Mouse (Mus musculus) adrenal gland, postnatal 14 days (tissue): ENCODE results near the gene Gm20388. TPM values are rescaled to one million over a fixed set of nuclear protein-coding genes. Genes with fewer than 3 reads are reported as not detected.

Experiments
- DNase-seq: peaks from one replicate; pipeline ENCODE4 v3.0.0; 2021; ENCODE audit warnings: mixed read lengths
- total RNA-seq: library from RNA; stranded (reverse); gene quantifications from 2 replicates; pipeline ENCODE4 v1.2.3, GENCODE M21; 2021

Gene Gm20388
- total RNA-seq, 1 experiment from 2014 or later, result 17.6 TPM

DNA sequence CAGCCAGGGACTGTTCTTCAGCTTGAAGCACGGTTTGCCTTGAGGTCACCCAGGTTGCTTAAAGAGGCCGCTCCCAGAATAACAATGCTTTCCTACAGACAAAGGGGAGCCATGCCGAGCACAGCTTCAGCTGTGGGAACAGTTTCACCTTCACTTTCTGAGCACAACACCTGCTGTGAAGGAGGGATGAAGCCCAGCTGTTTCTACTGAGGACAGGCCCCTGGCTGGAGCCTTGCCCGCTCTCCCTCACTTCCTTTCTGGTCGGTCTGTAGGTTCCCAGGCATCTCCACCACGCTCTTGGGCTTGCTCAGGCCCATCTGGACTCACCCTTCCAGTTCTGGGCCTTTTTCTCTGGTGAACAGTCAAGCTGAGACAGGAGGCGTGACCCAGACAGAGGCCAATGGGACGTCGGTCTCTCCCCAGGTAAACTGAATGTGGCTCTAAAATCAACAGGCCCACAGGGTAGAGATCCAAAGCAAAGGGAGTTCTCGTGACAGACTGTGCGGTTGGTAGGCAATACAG, 4177.5 kb downstream of the Gm20388 start:
- DNase-seq, result no peak

DNA sequence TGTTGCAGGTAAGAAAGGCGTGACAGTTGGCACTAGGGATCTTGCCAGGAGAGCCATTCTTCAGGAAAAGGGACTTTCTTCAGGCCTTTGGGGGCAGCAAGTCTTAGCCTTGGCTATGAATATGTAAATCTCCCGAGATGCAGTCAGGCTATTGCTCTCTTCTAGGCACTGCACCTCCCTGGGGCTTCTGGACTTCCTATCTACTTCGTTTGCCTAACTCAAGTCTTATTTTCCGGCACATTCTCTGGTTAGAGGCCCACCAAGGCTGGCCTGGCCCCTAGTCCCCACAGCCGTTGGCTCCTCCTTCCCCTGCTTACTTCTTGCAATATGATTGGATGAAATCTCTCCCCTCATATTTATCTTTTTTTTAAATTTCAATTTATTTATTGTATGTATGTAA, 4178.4 kb downstream of the Gm20388 start:
- DNase-seq, result no peak

DNA sequence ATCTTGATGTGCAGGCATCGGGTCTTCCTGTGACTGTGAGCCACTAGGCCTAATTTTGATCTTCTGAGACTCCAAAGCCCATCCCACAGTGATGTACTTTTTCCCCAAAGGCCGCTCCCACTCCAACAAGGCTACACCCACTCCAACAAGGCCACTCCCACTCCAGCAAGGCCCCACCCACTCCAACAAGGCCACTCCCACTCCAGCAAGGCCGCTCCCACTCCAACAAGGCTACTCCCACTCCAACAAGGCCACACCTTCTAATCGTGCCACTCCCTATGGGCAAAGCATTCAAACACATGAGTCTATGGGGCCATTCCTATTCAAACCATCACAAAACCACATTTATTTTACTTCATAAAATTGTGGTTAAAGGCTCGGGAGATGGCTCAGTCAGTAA, 4179.8 kb downstream of the Gm20388 start:
- DNase-seq, result no peak

DNA sequence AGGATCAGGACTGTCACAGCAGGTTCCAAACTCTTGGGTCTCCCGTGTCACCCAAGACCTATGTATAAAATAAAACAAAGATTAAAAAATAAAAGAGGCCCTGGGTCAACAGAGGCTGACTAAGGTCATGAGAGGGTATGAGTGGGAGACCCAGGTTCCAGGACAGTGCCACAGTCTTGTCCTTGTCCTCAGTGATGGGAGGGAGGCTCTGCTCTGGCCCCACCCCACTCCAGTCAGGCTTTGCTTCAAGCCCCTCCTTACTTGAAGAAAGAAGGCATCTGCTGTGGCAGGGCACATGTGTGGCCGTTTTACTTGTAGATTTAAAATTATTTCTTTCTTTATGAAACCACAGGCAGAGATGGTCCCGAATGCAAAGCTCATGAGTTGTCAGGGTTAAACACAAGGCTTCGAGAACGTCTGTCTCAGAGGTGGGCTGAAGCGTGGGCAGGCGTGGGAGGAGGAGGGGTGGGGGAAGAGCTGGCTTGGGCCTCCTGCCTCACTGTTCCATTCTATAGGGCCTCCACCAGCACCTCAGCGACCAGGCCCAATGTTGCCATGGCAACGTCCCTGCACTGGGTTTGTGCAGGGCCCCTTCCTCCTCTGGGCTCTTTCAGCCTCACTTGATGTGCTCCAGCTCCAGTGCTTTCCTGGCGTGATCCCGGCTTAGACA, 4188.4 kb downstream of the Gm20388 start:
- no peak for DNase-seq

DNA sequence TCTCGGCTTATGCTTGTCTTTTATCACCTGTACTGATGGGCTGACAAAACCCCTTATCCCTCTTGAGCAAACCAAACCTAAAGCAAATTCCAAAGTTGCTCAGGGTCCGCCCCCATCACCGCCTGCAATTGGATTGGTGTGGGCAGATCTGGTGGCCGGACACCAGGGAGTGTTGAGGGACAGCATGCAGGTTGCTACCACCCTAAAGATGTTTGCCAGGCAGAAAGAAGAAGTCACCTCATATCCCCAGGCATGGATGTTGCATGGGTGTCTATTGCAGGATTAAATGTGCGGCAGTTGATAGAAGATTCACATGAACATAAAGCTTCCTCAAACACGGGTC, 4189.0 kb downstream of the Gm20388 start:
- no peak for DNase-seq

DNA sequence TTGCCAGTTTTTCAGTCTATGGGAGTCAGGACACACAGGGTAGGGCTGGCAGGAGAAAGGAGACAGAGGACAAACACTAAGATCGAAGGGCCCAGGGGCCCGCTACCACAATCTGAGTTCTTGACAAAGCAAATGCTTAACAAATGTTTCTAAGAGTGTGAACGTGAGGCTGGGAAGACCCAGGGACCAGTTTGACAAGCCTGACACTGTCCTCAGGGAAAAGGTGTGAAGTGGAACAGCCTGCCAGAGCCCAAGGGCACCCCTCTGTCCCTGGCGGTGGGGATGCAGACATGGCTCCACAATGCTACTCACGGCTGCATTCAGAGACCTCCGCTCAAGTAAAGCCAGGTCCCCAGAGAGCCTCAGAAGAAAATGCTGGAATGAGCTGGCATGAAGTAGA, 4195.2 kb downstream of the Gm20388 start:
- DNase-seq, result no peak

DNA sequence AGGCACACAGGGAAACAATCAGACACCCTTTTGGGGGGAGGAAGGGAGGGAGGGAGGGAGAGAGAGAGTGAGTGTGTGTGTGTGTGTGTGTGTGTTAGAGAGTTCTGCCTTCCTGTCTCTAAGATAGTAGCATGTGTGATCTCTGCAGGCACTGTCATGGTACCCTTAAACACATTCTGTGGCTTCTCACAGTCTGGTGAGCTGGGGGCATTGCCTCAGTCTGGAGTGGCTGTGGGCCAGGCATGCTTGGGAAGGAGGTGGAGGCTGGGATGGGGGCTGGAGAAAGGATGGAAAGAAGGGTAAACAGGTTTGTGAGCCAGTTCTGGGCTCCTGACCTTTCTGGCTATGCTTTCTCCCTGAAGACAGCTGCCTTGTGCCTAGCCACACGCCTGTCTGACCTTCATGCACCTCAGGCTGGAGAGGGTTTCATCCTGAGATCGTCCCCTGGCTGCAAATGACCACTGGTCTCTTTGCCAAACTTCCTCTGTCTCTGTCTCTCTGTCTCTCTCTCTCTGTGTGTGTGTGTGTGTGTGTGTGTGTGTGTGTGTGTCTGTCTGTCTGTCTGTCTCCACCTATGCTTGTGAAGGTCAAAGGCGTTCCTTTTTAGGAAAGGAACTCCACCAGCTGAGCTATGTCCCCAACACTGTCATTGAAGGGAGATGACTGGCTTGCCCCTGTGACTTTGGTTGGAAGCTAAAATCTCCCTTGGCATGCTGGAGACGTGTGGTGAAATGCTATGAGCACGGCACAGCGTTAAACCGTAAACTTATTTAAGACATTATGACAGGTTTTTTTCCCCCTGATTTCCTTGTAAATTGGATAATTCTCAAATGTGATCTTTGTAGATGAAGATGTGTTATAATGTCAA, 4195.9 kb downstream of the Gm20388 start:
- DNase-seq, result peak; percentile 10

DNA sequence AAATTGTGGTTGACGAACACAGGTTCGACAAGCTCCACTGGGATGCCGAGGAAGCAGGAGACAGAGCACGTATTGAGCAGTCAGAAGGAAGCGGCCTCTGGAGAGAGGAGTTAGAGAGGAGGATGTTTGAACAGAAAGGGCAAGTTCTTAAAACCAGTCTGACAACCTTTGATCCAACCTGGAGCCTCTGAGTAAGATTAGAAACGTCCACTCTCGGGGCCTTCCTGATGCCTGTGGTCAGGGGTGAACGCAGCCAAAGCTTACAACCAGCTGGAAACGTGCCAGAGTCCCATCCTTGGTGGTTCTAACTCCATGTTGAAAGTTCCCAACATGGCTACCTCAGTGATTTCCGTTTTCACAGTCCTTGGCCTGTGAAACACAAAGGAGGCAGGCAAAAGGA, 4202.5 kb downstream of the Gm20388 start:
- DNase-seq, result peak; percentile 28

DNA sequence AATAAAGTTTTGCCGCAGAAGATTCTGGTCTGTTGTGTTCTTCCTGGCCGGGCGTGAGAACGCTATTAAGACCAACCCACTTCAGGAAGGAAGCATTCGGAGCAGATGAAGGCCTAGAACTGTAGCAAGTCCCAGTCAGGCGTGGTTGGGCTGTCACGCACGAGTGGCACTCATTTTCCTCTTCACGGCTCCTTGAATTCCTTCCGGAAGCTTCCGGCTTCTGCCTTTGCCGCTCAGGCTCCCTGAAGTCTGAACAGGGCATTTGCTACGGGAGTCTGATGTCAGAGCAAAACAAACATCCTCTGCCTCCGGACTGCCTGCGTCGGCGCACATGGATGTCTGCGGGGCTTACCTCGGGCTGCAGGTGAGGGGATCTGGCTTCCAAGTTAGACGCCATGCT, 4214.6 kb downstream of the Gm20388 start:
- no peak for DNase-seq

DNA sequence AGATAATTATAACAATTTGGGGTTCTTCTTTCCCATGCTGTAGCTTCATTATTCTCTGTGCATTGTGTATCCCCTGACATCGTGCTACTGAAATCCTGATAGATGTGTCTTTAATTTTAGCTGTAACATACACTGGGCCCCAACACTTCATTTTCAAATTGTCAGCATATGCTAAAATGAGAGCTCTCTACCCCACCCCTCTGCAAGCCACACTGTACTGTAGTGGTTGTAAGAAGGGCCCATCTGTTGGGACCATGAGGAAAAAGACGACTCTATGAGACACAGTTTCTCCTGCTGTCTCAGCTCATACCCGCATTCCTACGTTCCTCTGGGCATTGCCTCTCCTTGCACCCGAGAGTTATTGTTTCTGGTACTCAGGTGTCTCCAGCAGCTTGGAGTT, 4226.6 kb downstream of the Gm20388 start:
- DNase-seq, result no peak

DNA sequence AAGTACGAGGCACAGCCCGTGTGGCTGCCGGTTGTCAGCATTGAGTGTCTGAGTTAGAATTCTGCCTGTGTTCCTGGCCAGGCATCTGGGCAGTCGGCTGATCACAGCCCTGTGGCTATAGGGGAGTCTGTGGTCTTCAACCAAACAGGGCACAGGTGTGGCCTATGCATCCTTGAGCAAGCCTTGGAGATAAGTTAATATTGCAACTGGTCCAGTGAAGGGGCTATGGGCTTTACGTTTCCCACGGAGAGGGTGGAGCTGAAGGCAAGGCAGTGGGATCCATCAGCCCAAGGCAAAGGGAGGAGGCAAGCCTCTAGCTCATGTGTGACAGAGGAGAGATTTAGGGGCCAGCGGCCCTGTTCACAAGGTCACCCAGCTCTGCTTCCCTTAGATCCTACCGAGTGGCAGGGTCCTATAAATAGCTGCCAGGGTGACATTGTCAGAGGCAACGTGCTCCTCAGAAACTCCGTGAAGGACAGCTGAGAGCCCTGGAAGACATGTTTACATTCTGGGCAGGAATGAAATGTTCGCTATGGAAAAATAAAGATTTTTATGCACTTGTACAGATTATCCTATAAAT, 4229.7 kb downstream of the Gm20388 start:
- peak; percentile 59 for DNase-seq

DNA sequence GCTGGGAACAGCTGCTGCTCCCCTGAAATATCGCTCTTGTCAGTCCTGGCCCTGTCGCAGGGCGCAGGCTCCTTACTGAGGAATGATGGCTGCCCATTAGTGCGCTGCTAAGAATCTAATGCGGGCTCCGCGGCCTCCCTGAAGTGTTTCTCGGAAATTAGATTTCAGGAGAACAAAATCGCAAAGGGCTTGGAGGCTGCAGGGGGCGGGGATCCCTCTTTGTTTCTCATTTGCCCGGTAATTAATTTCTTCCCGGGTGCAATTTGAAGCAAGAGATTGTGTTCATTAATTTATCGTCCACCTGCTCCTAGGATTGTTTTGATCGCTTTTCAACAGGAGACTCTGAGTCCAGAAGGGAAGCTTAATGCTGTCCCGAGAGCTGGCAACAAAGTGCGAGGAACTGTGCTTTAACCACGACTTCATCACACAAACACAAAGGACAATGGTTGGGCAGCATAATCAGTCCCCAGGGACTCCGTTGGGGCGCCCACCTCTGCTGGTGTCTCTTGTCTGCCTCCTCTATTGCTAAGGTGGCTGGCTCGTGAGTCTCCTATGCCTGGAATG, 4230.3 kb downstream of the Gm20388 start:
- DNase-seq, result no peak

DNA sequence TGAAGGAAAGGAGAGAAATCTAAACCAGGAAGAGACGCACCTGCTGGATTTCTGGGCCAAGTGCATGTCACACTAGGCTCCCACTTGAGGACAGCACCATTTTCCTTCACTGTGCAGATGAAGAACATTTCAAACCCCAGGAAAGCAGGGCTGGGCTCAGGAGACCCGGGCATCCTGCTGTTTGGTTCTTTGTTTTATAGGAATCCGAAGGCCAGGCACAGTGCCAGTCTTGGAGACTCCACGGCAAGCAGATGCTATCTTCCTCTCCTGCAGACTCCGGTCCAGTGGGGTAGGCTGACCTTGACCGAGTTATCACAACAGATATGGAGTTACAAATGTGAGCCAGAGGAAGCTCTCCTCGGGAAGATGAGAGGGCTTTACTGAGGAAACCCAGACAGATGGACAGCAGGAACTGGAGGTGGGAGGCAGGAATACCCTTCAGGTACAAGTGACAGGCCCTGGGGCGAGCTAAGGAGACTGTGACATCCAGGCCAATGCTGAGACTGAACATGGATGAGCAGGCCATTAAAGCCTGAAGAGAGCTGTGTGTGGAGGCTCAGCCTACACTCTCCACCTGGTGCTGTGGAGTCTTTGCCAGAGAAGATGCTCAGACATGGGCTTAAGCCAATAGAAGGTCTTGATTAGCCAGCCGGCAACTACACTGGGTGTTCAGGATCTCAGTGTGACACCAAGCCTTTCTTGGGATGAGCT, 4231.2 kb downstream of the Gm20388 start:
- peak; percentile 69 for DNase-seq

DNA sequence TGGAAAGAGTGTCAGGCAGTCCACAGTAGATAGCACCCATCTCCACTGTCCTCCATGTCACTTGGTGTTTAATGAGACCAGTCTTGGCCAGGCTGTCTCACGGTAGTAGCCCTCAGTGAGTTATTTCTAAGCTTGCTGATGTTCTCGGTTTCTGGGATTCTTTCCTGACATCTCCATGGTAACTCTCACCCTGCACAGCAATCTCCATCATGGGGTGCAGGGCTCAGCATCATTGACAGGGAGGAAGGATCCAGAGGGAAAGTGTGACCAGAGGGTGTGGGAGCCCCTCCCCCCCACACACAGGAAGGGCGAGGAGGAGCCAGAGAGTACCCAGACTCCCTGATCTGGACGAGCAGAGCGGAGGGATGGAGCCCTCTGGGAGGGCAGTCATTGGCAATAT, 4232.4 kb downstream of the Gm20388 start:
- no peak for DNase-seq

DNA sequence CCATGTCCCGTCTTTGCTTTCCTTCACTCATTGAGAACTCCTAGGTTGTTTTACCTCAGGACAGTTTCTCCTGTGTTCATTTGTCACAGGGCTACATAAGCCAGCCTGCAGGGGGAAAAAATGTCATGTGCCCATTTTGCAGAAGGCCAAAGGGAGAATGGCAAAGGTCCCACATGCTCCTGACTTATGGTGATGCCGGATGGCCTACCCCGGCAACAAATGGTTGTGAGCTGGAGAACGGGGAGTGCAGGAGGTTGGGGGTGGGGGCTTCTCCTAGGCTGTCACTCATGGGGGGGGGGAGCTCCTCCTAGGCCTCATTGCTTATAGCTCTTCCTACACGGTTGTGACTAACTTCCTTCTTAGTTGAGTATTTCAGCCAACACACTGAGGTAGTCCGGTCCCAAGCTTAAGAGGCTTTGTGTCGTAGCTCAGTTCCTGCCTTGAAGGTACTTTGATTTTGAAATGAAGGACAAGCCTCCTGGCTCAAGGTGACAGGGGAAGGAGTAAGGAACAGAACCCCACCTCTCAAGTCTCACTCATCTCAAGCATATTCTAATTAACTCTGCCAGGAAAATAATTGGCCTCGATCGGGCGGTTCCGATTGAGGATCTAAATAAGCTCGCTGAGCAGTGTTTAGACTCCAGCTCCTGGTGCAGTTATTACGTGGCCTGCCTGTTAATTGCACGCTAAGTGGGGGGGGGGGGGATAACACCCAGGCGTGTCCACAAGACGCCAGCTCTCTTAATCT, 4233.4 kb downstream of the Gm20388 start:
- no peak for DNase-seq

DNA sequence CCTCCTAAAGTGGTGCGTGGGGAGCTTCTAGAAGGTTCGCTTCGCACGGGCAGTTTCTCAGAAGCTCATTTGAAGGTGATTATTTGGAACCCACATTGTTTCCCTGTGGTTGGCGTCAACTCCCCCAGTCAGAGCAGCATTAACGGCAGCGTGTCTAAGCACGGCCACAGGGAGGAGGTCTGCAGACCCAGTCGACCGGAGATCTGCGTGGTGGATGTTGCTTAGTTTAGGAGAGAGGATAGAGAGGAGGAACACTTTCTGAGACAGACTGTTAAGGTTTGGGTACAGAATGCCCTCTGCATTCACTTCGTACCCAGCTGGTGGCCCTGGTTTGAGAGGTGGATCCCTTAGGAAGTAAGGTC, 4234.0 kb downstream of the Gm20388 start:
- DNase-seq, result no peak

DNA sequence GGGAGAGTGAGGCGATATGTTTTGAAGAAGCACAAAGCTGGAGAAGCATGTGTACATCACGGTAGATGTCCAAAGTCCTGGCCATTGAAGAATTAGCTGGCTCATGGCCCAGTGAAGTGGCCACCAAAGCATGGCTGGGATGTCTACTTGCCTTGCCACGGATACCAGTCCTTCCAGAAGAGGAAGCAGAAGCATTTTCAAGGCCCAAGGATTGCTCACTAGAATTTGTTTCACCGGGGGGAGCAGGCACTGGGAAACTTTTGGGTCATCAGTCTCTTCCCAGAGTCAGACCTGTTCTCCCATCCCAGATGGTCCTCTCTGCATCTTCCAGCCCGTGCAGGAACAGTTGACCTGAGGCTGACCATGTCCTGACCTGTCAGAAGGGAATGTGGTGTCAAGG, 4235.6 kb downstream of the Gm20388 start:
- DNase-seq, result no peak

DNA sequence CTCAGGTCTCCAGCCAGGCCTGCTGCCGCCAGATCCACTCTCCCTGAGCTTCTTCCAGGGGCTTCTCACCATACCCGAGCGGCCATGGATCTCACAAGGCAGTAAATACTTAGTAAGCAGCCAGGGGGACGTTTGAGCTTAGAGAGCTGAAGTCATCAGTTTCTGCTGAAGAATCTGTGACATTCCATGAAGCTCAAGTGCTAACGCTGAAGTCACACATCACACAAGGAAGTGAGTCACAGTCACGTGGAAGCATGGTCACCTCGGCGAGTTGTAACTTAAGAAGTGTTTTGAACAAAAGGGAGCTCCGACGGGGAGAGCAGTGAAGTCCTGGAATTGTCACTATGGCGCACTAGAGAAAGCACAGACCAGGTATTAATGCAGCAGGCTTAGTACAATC, 4239.4 kb downstream of the Gm20388 start:
- DNase-seq, result no peak

DNA sequence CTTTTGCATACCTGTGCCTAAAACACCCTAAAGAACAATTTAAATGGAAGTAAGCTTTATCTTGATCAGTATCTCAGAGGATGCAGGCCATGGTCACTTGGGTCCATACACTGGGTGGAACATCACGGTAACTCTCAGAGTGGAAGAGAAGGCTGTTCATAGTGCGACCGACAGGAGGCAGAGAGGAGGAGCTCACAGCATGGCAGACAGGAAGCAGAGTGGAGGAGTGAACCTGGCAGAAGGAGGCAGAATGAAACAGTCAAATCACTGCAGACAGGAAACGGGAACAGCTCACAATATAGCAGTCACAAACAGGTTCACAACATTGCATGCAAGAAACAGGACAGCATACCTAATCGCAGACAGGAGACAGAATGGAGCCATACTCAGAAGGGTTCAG, 4239.9 kb downstream of the Gm20388 start:
- no peak for DNase-seq

DNA sequence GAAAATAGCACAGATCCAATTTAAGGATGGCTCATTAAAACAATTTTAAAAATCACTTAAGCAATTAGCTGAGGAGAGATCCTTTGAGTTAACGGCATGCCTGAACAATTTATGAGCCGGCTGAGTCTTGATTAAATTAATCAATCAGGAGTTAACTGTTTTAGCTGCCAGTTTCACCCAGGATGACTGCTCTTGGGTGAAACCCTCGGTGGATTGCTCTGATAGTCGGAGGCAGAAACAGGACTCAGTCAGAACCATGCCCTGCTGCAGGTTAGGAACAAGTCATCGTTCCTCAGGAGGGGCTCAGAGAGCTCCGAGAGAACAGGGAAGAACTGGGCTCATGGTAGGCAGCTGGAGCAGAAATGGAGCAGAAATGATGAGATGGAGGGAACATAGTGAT, 4241.2 kb downstream of the Gm20388 start:
- DNase-seq, result no peak

DNA sequence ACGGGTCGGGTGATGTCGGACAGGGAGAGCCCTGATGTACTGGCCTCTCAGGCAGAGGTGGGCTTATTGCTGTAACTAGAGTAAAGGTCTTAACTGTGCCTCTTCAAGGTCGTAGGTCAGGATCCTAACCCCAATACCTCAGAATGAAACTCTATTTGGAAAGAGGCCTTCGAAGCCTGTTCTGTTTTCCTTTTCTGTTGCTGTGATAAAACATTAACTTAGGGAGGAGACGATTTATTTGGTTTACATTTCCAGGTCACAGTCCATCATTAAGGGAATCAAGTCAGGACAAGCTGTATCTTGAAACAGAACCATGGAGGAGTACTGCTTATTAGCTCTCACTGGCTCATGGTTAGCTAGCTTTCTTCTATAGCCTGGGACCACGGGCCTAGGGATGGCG, 4242.1 kb downstream of the Gm20388 start:
- DNase-seq, result no peak

DNA sequence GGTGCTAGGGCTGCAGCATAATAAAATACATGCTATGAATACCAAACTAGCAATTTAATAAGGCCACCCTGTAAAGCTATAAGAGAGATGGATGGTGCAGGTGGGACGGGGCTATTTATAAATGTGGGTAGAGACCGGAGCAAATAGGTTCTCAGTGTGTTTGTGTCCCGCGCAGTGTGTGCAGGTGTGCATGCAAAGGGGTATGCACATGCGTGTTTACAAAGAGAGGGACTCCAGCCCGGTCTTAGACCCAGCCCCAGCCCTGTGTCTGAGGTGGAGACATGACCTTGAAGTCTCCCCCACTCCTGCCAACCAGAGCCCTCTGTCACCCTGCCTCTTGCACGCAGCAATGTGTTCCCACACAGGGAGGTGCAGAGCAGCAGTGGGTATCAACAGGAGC, 4245.7 kb downstream of the Gm20388 start:
- no peak for DNase-seq
